Mouse (Mus musculus): Measurements from ENCODE around the gene Gtf2ird1. TPM values are rescaled to one million over a fixed set of nuclear protein-coding genes. Genes with fewer than 3 reads are reported as not detected.

Gtf2ird1 gene
- polyA plus RNA-seq, 1 experiment from 2014 or later, result 102 TPM

DNA sequence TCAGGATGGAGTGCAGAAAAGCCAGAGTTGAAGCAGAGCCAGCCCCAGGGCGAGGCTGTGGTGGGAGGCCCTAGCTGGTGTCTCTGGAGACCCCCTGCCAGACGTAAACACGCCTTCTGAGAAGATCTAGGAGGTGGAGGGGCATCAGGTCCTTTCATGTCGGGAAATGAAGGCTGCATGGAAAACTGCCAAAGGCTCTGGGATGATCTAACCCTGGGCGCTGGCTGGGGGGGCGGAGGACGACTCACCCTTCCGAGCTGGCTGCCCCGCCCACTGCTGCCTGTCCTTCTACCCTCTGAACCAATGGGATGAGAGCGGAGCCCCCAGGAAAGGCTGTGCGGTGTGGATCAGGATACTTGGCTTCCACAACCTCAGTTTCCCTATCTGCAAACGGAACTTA lies 16.4 kb downstream of the Gtf2ird1 start:
- H3K9ac ChIP-seq, result no peak overlapping the region
- peak overlapping the region; percentile 69 for H3K27ac ChIP-seq
- WGBS, result 62% methylated on average over 12 of the region's 12 CpGs
- H3K4me1 ChIP-seq, result peaks cover 70% of the 10 kb centered on the region
- no peak overlapping the region for H3K4me3 ChIP-seq
- no peak for ATAC-seq (ENCODE audit: insufficient number of reproducible peaks, low FRiP score, low TSS enrichment, low read depth)
- H3K36me3 ChIP-seq, result peaks cover 31% of the 10 kb centered on the region; the same call in 1 of the 2 replicates
- no peak overlapping the region for H3K4me2 ChIP-seq
- no peaks in the 10 kb centered on the region for H3K9me3 ChIP-seq
- no peaks in the 10 kb centered on the region for H3K27me3 ChIP-seq

DNA sequence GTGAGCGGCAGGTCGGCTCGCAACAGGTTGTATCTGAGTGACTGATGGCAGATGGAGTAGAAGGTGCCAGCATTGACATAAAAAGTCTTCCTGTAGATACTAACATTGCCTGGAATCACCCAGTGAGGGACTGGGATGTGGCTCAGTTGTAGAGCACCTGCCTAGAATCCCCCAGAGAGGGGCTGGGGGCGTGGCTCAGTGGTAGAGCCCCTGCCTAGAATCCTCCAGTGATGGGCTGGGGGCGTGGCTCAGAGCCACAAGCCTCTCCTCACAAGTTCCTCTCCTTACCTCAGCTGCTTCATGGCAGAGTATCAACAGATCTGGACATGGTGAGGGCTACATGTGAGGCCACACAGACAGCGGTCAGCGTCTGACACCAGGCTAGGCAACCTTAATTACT lies 17.0 kb downstream of the Gtf2ird1 start:
- H3K36me3 ChIP-seq, result peaks cover 26% of the 10 kb centered on the region; the same call in 1 of the 2 replicates
- H3K27me3 ChIP-seq, result no peaks in the 10 kb centered on the region
- no peaks in the 10 kb centered on the region for H3K9me3 ChIP-seq
- peaks cover 64% of the 10 kb centered on the region for H3K4me1 ChIP-seq
- H3K9ac ChIP-seq, result no peak overlapping the region
- no peak for ATAC-seq (ENCODE audit: insufficient number of reproducible peaks, low FRiP score, low TSS enrichment, low read depth)
- 97% methylated on average over 7 of the region's 7 CpGs for WGBS
- no peak overlapping the region for H3K4me3 ChIP-seq
- 0 out of 2 replicates have a peak overlapping the region, but pooled peaks have one; percentile 69 for H3K27ac ChIP-seq
- H3K4me2 ChIP-seq, result no peak overlapping the region

DNA sequence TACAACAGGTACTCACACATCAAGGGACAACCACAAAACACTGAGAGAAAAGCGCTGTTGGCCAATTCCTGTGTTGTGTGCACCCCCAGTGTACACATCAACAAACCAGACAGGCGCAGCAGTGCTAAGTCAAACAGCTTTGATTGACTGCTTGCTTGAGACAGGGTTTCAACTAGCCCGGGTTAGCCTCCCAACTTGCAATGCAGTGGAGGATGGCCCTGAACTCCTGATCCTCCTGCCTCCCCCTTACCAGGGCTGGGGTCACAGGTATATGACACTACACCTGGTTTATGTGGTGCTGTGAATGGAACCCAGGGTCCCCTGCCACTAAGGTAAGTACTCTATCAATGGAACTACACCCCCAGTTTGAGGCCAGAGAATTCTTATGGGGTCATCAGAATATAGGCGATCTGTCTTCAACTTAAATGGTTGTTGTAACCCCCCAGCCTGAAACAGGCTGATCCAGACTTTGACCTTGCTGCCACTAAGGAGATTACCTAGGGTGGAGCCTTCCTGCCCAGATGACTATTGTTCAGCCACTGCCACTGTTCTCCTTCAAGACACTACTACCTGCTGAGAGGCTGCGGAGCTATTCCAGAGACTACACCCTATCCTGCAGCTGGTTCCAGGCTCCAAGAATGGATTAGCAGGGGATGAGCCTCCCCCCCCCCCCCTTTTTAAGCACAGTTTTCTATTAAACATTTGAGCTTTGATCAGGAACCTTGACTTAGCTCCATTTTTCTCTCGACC lies 17.7 kb downstream of the Gtf2ird1 start:
- peaks cover 26% of the 10 kb centered on the region; the same call in 1 of the 2 replicates for H3K36me3 ChIP-seq
- H3K9me3 ChIP-seq, result no peaks in the 10 kb centered on the region
- H3K27ac ChIP-seq, result no peak overlapping the region
- WGBS, result 90% methylated on average over 6 of the region's 6 CpGs
- H3K27me3 ChIP-seq, result no peaks in the 10 kb centered on the region
- H3K4me2 ChIP-seq, result no peak overlapping the region
- no peak for ATAC-seq (ENCODE audit: insufficient number of reproducible peaks, low FRiP score, low TSS enrichment, low read depth)
- H3K4me3 ChIP-seq, result no peak overlapping the region
- H3K4me1 ChIP-seq, result peaks cover 64% of the 10 kb centered on the region
- H3K9ac ChIP-seq, result no peak overlapping the region

DNA sequence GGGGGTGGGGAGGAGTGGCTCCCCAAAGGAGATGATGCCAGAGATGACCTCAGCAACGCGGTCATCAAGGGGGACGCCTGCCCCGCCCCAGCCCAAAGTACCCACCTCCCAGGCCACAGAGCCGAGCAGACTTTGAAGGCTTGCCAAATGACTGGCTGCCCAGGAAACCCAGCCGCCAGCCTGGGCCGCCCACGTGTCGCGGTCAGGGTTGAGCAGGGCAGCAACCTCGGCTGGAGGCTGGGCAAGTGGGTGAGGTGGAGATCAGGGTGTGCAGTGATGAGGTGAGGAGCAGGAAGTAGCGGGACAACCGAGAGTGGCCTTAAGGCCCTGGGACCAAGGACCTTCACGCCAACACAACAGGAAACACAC lies 19.1 kb downstream of the Gtf2ird1 start:
- Histone ChIP-seq H3K4me3 (no peak overlapping the region), H3K4me2 (no peak overlapping the region), H3K4me1 (peaks cover 72% of the 10 kb centered on the region), H3K27me3 (no peaks in the 10 kb centered on the region), H3K9ac (no peak overlapping the region), H3K9me3 (no peaks in the 10 kb centered on the region), H3K36me3 (peaks cover 16% of the 10 kb centered on the region; the same call in 1 of the 2 replicates), H3K27ac (peak overlapping the region; percentile 79)
- ATAC-seq (ENCODE audit: insufficient number of reproducible peaks, low FRiP score, low TSS enrichment, low read depth), result peak; percentile 32; the same call in 1 of the 2 replicates
- 59% methylated on average over 14 of the region's 14 CpGs for WGBS

- Histone ChIP-seq H3K9me3 (no peaks in the 10 kb centered on the region), H3K4me1 (peaks cover 72% of the 10 kb centered on the region), H3K9ac (no peak overlapping the region), H3K36me3 (peaks cover 13% of the 10 kb centered on the region; the same call in 1 of the 2 replicates), H3K4me2 (no peak overlapping the region), H3K4me3 (no peak overlapping the region), H3K27me3 (no peaks in the 10 kb centered on the region), H3K27ac (peak overlapping the region; percentile 79)
- 66% methylated on average over 13 of the region's 13 CpGs for WGBS
- no peak for ATAC-seq (ENCODE audit: insufficient number of reproducible peaks, low FRiP score, low TSS enrichment, low read depth)
Observed at GRCm38 (mm10) chr5:134436782-134437458, 19.6 kb downstream of the Gtf2ird1 start.

DNA sequence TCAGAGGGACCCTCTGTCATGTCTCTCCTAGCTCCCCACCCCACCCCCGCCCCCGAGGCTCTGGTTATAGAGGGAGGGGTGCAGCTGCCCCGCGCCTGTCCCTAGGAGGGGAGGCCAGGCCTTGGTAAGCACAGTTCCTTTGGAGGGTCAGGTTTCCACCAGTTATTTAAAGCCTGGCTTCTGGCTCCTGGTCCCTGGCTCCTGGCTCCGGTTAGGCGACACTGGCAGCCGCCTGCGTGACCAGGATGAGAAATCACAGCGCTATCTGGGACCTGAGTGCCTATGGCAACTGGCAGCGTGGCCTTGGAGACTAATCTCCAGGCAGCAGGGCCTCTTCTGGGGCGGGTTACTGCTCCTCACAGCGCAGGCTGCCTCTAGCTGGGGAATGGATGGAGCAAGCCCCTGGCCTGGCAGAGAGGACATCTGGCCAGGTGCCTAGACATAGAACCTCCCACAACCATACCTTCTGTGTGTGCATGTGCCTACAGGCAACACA lies 20.6 kb downstream of the Gtf2ird1 start:
- Histone ChIP-seq H3K36me3 (peaks cover 13% of the 10 kb centered on the region; the same call in 1 of the 2 replicates), H3K4me1 (peaks cover 69% of the 10 kb centered on the region), H3K27me3 (no peaks in the 10 kb centered on the region), H3K4me2 (no peak overlapping the region), H3K4me3 (no peak overlapping the region), H3K9me3 (no peaks in the 10 kb centered on the region), H3K9ac (no peak overlapping the region), H3K27ac (peak overlapping the region; percentile 79)
- 35% methylated on average over 12 of the region's 12 CpGs for WGBS
- peak; percentile 48 for ATAC-seq (ENCODE audit: insufficient number of reproducible peaks, low FRiP score, low TSS enrichment, low read depth)

GRCm38 (mm10) chr5:134433137-134433536 lies 23.4 kb downstream of the Gtf2ird1 start:
- Histone ChIP-seq H3K9me3 (no peaks in the 10 kb centered on the region), H3K27ac (no peak overlapping the region)
- ATAC-seq (ENCODE audit: insufficient number of reproducible peaks, low FRiP score, low TSS enrichment, low read depth), result no peak

DNA sequence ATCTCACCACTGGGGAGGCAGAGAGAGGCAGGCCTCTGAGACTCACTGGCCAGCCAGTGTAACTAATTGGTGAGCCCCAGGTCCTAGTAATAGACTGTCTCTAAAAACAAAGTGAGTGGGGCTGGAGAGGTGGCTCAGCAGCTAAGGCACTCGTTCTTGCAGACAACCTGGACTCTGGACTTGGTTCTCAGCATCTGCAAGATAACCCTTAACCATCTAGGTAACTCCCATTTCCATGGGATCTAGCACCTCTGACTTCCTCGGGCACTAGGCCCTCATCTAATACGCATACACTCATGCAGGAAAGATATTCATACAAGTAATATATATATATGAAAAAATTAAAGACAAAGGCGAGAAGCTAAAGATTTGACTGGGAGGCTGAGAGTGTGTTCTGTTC lies 26.4 kb downstream of the Gtf2ird1 start:
- Histone ChIP-seq H3K4me2 (no peak overlapping the region), H3K9ac (no peak overlapping the region), H3K27ac (peak overlapping the region; percentile 14), H3K9me3 (no peaks in the 10 kb centered on the region), H3K4me1 (peaks cover 23% of the 10 kb centered on the region), H3K36me3 (peaks cover 9% of the 10 kb centered on the region), H3K27me3 (no peaks in the 10 kb centered on the region), H3K4me3 (no peak overlapping the region)
- no peak for ATAC-seq (ENCODE audit: insufficient number of reproducible peaks, low FRiP score, low TSS enrichment, low read depth)
- 76% methylated on average over 4 of the region's 4 CpGs for WGBS

More at GRCm38 (mm10) chr5:134433137-134433536, 23.4 kb downstream of the Gtf2ird1 start:
- Histone ChIP-seq H3K4me1 (peaks cover 50% of the 10 kb centered on the region), H3K27me3 (no peaks in the 10 kb centered on the region), H3K4me3 (no peak overlapping the region), H3K4me2 (no peak overlapping the region), H3K36me3 (peaks cover 8% of the 10 kb centered on the region), H3K9ac (no peak overlapping the region)
- 52% methylated on average over 10 of the region's 10 CpGs for WGBS

DNA sequence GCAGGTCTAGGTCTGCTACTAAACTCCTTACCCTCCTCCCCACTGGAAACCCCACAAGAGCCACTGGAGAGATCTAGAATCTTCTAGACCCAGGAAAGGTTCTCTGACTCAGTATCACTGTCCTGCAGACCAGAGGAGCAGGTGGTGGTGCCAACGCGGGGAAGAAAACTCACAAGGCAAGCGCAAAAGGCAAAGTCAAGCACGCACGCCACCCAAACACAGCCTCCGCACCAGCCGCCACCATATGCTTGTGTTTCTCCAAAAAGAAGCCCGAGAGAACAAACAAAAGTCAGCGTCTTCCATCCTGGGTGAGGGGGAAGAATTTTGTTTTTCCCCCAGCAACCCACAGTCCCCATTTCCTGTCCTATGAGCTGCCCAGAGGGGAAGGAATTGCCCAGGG lies 28.9 kb downstream of the Gtf2ird1 start:
- Histone ChIP-seq H3K27ac (peak overlapping the region; percentile 50; the same call in 1 of the 2 replicates), H3K4me2 (no peak overlapping the region), H3K36me3 (peaks cover 16% of the 10 kb centered on the region), H3K4me3 (no peak overlapping the region), H3K4me1 (peaks cover 9% of the 10 kb centered on the region; the same call in 1 of the 2 replicates), H3K9ac (no peak overlapping the region), H3K9me3 (no peaks in the 10 kb centered on the region), H3K27me3 (no peaks in the 10 kb centered on the region)
- 82% methylated on average over 9 of the region's 9 CpGs for WGBS
- ATAC-seq (ENCODE audit: insufficient number of reproducible peaks, low FRiP score, low TSS enrichment, low read depth), result no peak

DNA sequence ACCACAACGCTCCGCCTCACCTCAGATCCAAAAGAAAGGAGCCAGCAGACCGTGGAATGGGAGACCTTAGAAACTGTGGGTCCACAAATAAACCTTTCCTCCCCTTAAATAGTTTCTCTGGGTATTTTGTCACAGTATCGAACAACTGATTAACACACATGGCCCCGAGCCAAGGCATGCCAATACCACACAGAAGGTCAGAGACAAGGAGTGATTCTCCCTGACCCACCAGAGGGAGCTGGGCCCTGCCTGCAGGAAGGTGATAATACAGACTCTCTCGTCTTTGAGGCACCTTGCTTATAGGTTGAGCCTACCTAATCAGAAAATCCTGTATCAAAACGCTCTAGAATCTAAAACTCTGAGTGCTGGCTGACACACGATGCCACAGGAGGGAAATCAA lies 30.9 kb downstream of the Gtf2ird1 start:
- WGBS, result 88% methylated on average over 8 of the region's 8 CpGs

DNA sequence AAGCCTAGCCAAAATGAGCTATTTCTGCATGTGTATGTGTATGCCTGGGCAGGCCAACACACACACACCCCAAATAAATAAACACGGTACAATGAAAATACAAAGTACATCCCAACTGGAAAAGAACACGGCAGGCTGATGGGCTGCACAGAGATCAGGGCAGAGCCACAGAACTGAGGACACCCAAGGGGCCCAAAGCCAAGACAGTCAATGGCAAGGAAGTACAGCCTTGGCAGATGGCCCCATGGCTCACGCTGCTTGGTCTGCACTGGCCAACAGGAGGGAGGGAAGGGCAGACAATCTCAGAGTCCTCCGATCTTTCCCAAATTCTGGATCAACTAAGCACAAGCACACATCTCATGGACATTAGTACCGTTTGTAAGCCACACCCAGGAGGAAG lies 32.6 kb downstream of the Gtf2ird1 start:
- WGBS, result 87% methylated on average over 5 of the region's 5 CpGs
- Histone ChIP-seq H3K36me3 (peaks cover 13% of the 10 kb centered on the region; the same call in 1 of the 2 replicates), H3K9ac (no peak overlapping the region), H3K4me2 (no peak overlapping the region), H3K4me1 (peaks cover 25% of the 10 kb centered on the region), H3K27ac (no peak overlapping the region), H3K9me3 (no peaks in the 10 kb centered on the region), H3K4me3 (no peak overlapping the region), H3K27me3 (no peaks in the 10 kb centered on the region)
- ATAC-seq (ENCODE audit: insufficient number of reproducible peaks, low FRiP score, low TSS enrichment, low read depth), result no peak

More for the DNA sequence above, 30.9 kb downstream of the Gtf2ird1 start:
- no peak overlapping the region for H3K27ac ChIP-seq
- no peak overlapping the region for H3K4me3 ChIP-seq
- H3K4me1 ChIP-seq, result peaks cover 20% of the 10 kb centered on the region
- H3K27me3 ChIP-seq, result no peaks in the 10 kb centered on the region
- no peak for ATAC-seq (ENCODE audit: insufficient number of reproducible peaks, low FRiP score, low TSS enrichment, low read depth)
- H3K36me3 ChIP-seq, result peaks cover 16% of the 10 kb centered on the region
- no peak overlapping the region for H3K4me2 ChIP-seq
- no peak overlapping the region for H3K9ac ChIP-seq
- no peaks in the 10 kb centered on the region for H3K9me3 ChIP-seq

GRCm38 (mm10) chr5:134423372-134423771 lies 33.1 kb downstream of the Gtf2ird1 start:
- no peaks in the 10 kb centered on the region for H3K27me3 ChIP-seq
- peaks cover 26% of the 10 kb centered on the region for H3K4me1 ChIP-seq
- H3K27ac ChIP-seq, result no peak overlapping the region
- no peak overlapping the region for H3K4me2 ChIP-seq
- no peak for ATAC-seq (ENCODE audit: insufficient number of reproducible peaks, low FRiP score, low TSS enrichment, low read depth)
- no peaks in the 10 kb centered on the region for H3K9me3 ChIP-seq
- no peak overlapping the region for H3K9ac ChIP-seq
- 94% methylated on average over 6 of the region's 6 CpGs for WGBS
- H3K36me3 ChIP-seq, result peaks cover 12% of the 10 kb centered on the region
- no peak overlapping the region for H3K4me3 ChIP-seq

Measured in limb, embryonic 15.5 days (tissue).